In the genomic region with DNA sequence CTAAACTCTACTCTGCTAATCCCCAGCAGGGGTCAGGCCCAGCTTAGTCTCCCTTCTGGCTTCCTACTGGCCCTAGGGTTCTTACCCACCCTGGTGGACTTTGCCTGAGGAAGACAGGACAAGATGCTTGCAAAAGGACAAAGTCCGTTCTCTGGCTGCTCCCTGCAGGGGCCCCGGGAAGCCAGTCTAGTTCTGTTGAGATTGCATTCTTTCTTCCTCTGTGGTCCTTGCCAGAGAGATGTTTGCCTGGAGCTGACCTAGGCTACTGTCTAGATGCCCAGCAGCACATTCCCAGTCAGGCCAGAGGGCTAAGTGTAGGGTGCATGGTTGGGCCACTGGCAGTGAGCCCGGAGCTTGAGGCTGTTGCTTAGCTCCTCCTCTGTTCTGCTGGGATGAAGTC, we compare ENCODE assay signal across 12 mouse cellular contexts. TPM values are rescaled to one million over a fixed set of nuclear protein-coding genes. Genes with fewer than 3 reads are reported as not detected.
DNase-seq lines count a peak whose midpoint lies in the region; ATAC-seq and TF ChIP-seq lines count a peak whose summit lies in the region.
"Had no signal": no experiment of that assay in that cellular context is flagged by ENCODE, and none has a peak within 500 bp of the region (broad histone marks: within the 10 kb centered on the region; RNA-seq: fewer than 3 reads in every experiment).

No protein-coding gene starts in this region.

- no peaks in the 10 kb centered on the region for H3K9me3 ChIP-seq in liver, embryonic 16.5 days (replicated peaks; ENCODE audit: control insufficient read depth, low read length)
- H3K9me3 ChIP-seq in liver, embryonic 12.5 days (replicated peaks): no peaks in the 10 kb centered on the region
- H3K9me3 ChIP-seq: heart, embryonic 12.5 days; limb, embryonic 12.5 days had no signal

- TF ChIP-seq POLR2A in kidney, adult 2 months (IDR thresholded peaks at IDR 0.05; ENCODE audit: low read depth, low read length): no peak

- H3K4me2 ChIP-seq in liver, embryonic 16.5 days (ENCODE audit: low read depth, low read length): no peak overlapping the region
- no peak overlapping the region for H3K4me2 ChIP-seq in liver, embryonic 12.5 days
- H3K4me2 ChIP-seq: heart, embryonic 12.5 days; limb, embryonic 12.5 days had no signal

- peaks cover 7% of the 10 kb centered on the region for H3K36me3 ChIP-seq in liver, embryonic 16.5 days (ENCODE audit: control insufficient read depth, insufficient read depth)
- peaks cover 84% of the 10 kb centered on the region for H3K36me3 ChIP-seq in liver, embryonic 12.5 days
- H3K36me3 ChIP-seq in kidney, adult 2 months (ENCODE audit: control insufficient read depth, insufficient read depth, low read length): no peaks in the 10 kb centered on the region; the same call in 1 of the 2 replicates

- DNase-seq in adrenal gland, adult 2 months: peak; percentile 70
- no peak for DNase-seq in adrenal gland, adult 18-20 months (ENCODE audit: low spot score in 2 of 2)
- DNase-seq in kidney, adult 2 months: peak; percentile 95
- DNase-seq in lung, postnatal 10 days: peak; percentile 68
- DNase-seq in retina, embryonic 14.5 days (ENCODE audit: low spot score): no peak
- DNase-seq: cerebellum, adult 9-10 months; midbrain, embryonic 14.5 days had no signal

- H3K4me1 ChIP-seq in liver, embryonic 16.5 days (ENCODE audit: control insufficient read depth, low read depth, low read length): peaks cover 6% of the 10 kb centered on the region
- H3K4me1 ChIP-seq in liver, embryonic 12.5 days: 0 out of 2 replicates have a peak, but pooled peaks cover 11% of the 10 kb centered on the region
- H3K4me1 ChIP-seq in kidney, adult 2 months (ENCODE audit: control insufficient read depth, insufficient read depth, low read length): peaks cover 15% of the 10 kb centered on the region
- H3K4me1 ChIP-seq: limb, embryonic 12.5 days had no signal

- no peak overlapping the region for H3K4me3 ChIP-seq in liver, embryonic 16.5 days (ENCODE audit: low read depth, low read length)
- no peak overlapping the region for H3K4me3 ChIP-seq in liver, embryonic 12.5 days
- no peak overlapping the region for H3K4me3 ChIP-seq in kidney, adult 2 months (ENCODE audit: insufficient read depth, low read depth, low read length)
- H3K4me3 ChIP-seq: heart, embryonic 12.5 days; limb, embryonic 12.5 days had no signal

- no peaks in the 10 kb centered on the region for H3K27me3 ChIP-seq in liver, embryonic 16.5 days (ENCODE audit: control insufficient read depth, insufficient read depth, low read depth, low read length)
- H3K27me3 ChIP-seq in liver, embryonic 12.5 days (replicated peaks): no peaks in the 10 kb centered on the region
- H3K27me3 ChIP-seq in kidney, adult 2 months (replicated peaks; ENCODE audit: control insufficient read depth, insufficient read depth, low read length): no peaks in the 10 kb centered on the region
- H3K27me3 ChIP-seq: heart, embryonic 12.5 days; limb, embryonic 12.5 days had no signal

- 70% methylated on average over 3 of the region's 3 CpGs for WGBS in liver, embryonic 16.5 days (ENCODE audit: insufficient replicate concordance)
- 73% methylated on average over 3 of the region's 3 CpGs for WGBS in liver, embryonic 12.5 days (ENCODE audit: insufficient replicate concordance)
- 45% methylated on average over 3 of the region's 3 CpGs for WGBS in kidney, adult 2 months

- no peak overlapping the region for H3K27ac ChIP-seq in liver, embryonic 16.5 days (ENCODE audit: low read length)
- no peak overlapping the region for H3K27ac ChIP-seq in liver, embryonic 12.5 days
- H3K27ac ChIP-seq in kidney, adult 2 months (ENCODE audit: insufficient read depth, low read depth, low read length): peak overlapping the region; percentile 41
- H3K27ac ChIP-seq: limb, embryonic 12.5 days had no signal

- 0 out of 2 replicates have a peak, but pooled peaks have one; percentile 20 for ATAC-seq in liver, embryonic 16.5 days (ENCODE audit: low read depth)
- no peak for ATAC-seq in liver, embryonic 12.5 days
- ATAC-seq in megakaryocyte-erythroid progenitor cell, adult 5-6 weeks (replicated peaks; ENCODE audit: low FRiP score, low TSS enrichment, poor library complexity, severe bottlenecking): no peak

- no peak overlapping the region for H3K9ac ChIP-seq in liver, embryonic 16.5 days (ENCODE audit: low read depth, low read length)
- H3K9ac ChIP-seq in liver, embryonic 12.5 days: no peak overlapping the region
- H3K9ac ChIP-seq: heart, embryonic 12.5 days; limb, embryonic 12.5 days had no signal

- TF ChIP-seq CTCF in kidney, adult 2 months (conservative IDR thresholded peaks at IDR 0.05; ENCODE audit: insufficient read depth, insufficient read length, low read depth, low read length): no peak; the same call in 1 of the 2 replicates

RNA-seq across cellular contexts. Expression of gene Nudt16l1, which starts 6.1 kb away (rescaled TPM):
- 10 to 100 TPM; 50.6 to 67.6 TPM for total RNA-seq in adrenal gland, adult 2 months (2021)
- 125 and 130 TPM in 2 replicates for polyA plus RNA-seq in adrenal gland, adult 2 months (2012; rRNA removed)
- total RNA-seq in adrenal gland, adult 18-20 months (2021): 10 to 100 TPM; 46.1 to 62.3 TPM
- polyA plus RNA-seq in liver, embryonic 16.5 days (2015; fragmentation: Nextera tagmentation; extraction: Ambion mirVana): 47.8 and 49.1 TPM in 2 replicates
- polyA plus RNA-seq in liver, embryonic 12.5 days (2016; fragmentation: Nextera tagmentation; extraction: Ambion mirVana): 61.2 and 62.7 TPM in 2 replicates
- polyA plus RNA-seq in kidney, adult 2 months (2012; rRNA removed): 137 and 145 TPM in 2 replicates
- total RNA-seq in megakaryocyte-erythroid progenitor cell, adult 5-6 weeks (2014; fragmentation: Nextera tagmentation): 46.3 and 49.3 TPM in 2 replicates
- 13.4 and 15.0 TPM in 2 replicates for total RNA-seq in megakaryocyte-erythroid progenitor cell, adult 5-6 weeks (2017)

RNA-seq across cellular contexts. Expression of gene Anks3, which starts 31.6 kb away (rescaled TPM):
- 10 to 100 TPM; 30.8 to 33.9 TPM for total RNA-seq in adrenal gland, adult 2 months (2021)
- polyA plus RNA-seq in adrenal gland, adult 2 months (2012; rRNA removed): 39.2 and 45.3 TPM in 2 replicates
- 10 to 100 TPM; 39.3 to 49.8 TPM for total RNA-seq in adrenal gland, adult 18-20 months (2021)
- 16.5 and 16.7 TPM in 2 replicates for polyA plus RNA-seq in liver, embryonic 16.5 days (2015; fragmentation: Nextera tagmentation; extraction: Ambion mirVana)
- polyA plus RNA-seq in liver, embryonic 12.5 days (2016; fragmentation: Nextera tagmentation; extraction: Ambion mirVana): 16.8 and 19.7 TPM in 2 replicates
- 50.7 and 61.1 TPM in 2 replicates for polyA plus RNA-seq in kidney, adult 2 months (2012; rRNA removed)
- 25.3 and 25.4 TPM in 2 replicates for total RNA-seq in megakaryocyte-erythroid progenitor cell, adult 5-6 weeks (2014; fragmentation: Nextera tagmentation)
- total RNA-seq in megakaryocyte-erythroid progenitor cell, adult 5-6 weeks (2017): 9.5 and 11.6 TPM in 2 replicates

RNA-seq across cellular contexts. Expression of gene Mgrn1, which starts 46.4 kb away (rescaled TPM):
- total RNA-seq in adrenal gland, adult 2 months (2021): 10 to 100 TPM; 79.3 to 87.4 TPM
- polyA plus RNA-seq in adrenal gland, adult 2 months (2012; rRNA removed): 134 and 157 TPM in 2 replicates
- 10 to 100 TPM; 83.7 to 86.4 TPM for total RNA-seq in adrenal gland, adult 18-20 months (2021)
- polyA plus RNA-seq in liver, embryonic 16.5 days (2015; fragmentation: Nextera tagmentation; extraction: Ambion mirVana): 28.2 and 30.4 TPM in 2 replicates
- polyA plus RNA-seq in liver, embryonic 12.5 days (2016; fragmentation: Nextera tagmentation; extraction: Ambion mirVana): 29.8 and 31.1 TPM in 2 replicates
- polyA plus RNA-seq in kidney, adult 2 months (2012; rRNA removed): 197 and 218 TPM in 2 replicates
- 16.0 and 21.8 TPM in 2 replicates for total RNA-seq in megakaryocyte-erythroid progenitor cell, adult 5-6 weeks (2014; fragmentation: Nextera tagmentation)
- total RNA-seq in megakaryocyte-erythroid progenitor cell, adult 5-6 weeks (2017): 8.7 and 13.3 TPM in 2 replicates

RNA-seq across cellular contexts. Expression of gene Ubald1, which starts 52.3 kb away (rescaled TPM):
- total RNA-seq in adrenal gland, adult 2 months (2021): 10 to 100 TPM; 32.8 to 37.8 TPM
- 59.7 and 68.0 TPM in 2 replicates for polyA plus RNA-seq in adrenal gland, adult 2 months (2012; rRNA removed)
- total RNA-seq in adrenal gland, adult 18-20 months (2021): 10 to 100 TPM; 33.3 to 39.0 TPM
- polyA plus RNA-seq in liver, embryonic 16.5 days (2015; fragmentation: Nextera tagmentation; extraction: Ambion mirVana): 10.8 and 13.3 TPM in 2 replicates
- 14.7 and 16.8 TPM in 2 replicates for polyA plus RNA-seq in liver, embryonic 12.5 days (2016; fragmentation: Nextera tagmentation; extraction: Ambion mirVana)
- 38.4 and 39.2 TPM in 2 replicates for polyA plus RNA-seq in kidney, adult 2 months (2012; rRNA removed)
- 20.3 and 33.3 TPM in 2 replicates for total RNA-seq in megakaryocyte-erythroid progenitor cell, adult 5-6 weeks (2014; fragmentation: Nextera tagmentation)
- 15.2 and 16.5 TPM in 2 replicates for total RNA-seq in megakaryocyte-erythroid progenitor cell, adult 5-6 weeks (2017)

Comparison
In these comparisons a context has a peak if more than half of its experiments do, and no peak if none do; other contexts are left out.
1. DNase-seq: peak in adrenal gland, adult 2 months (single experiment), kidney, adult 2 months (single experiment) and lung, postnatal 10 days (single experiment); none in adrenal gland, adult 18-20 months (0 of 2) and retina, embryonic 14.5 days (single experiment).